Mouse (Mus musculus) telencephalon, adult 2 months (tissue): ENCODE measurements around the gene Sf3b3.

Source experiments
- DNase-seq: peaks from one replicate; pipeline ENCODE4 v3.0.0-alpha.2; 2011; ENCODE audit warnings: low read depth, low spot score

Sf3b3 gene

GRCm38 (mm10) chr8:110847645-110848495, 1.3 kb upstream of the Sf3b3 start:
- no peak for DNase-seq

- no peak for DNase-seq
These were observed 573 bp upstream of the Sf3b3 start for GRCm38 (mm10) chr8:110847171-110847549.

- peak; percentile 3 for DNase-seq
These were observed 674 bp downstream of the Sf3b3 start for GRCm38 (mm10) chr8:110845821-110846404.

GRCm38 (mm10) chr8:110844941-110845340, 1.6 kb downstream of the Sf3b3 start:
- DNase-seq = no peak

- no peak for DNase-seq
These were observed 3.4 kb downstream of the Sf3b3 start for GRCm38 (mm10) chr8:110843207-110843606.

- no peak for DNase-seq
These were observed 4.5 kb downstream of the Sf3b3 start for GRCm38 (mm10) chr8:110842012-110842574.

- DNase-seq = no peak
These were observed 14.6 kb downstream of the Sf3b3 start for GRCm38 (mm10) chr8:110831956-110832355.

- DNase-seq = no peak
These were observed 18.1 kb downstream of the Sf3b3 start for GRCm38 (mm10) chr8:110828511-110828910.

GRCm38 (mm10) chr8:110824861-110825260, 21.7 kb downstream of the Sf3b3 start:
- DNase-seq = no peak

GRCm38 (mm10) chr8:110821960-110822359, 24.6 kb downstream of the Sf3b3 start:
- DNase-seq = no peak

GRCm38 (mm10) chr8:110820257-110820656, 26.3 kb downstream of the Sf3b3 start:
- DNase-seq = no peak

GRCm38 (mm10) chr8:110818593-110818992, 28.0 kb downstream of the Sf3b3 start:
- DNase-seq = no peak

- no peak for DNase-seq
These were observed 29.6 kb downstream of the Sf3b3 start for GRCm38 (mm10) chr8:110816990-110817389.

- no peak for DNase-seq
These were observed 31.3 kb downstream of the Sf3b3 start for GRCm38 (mm10) chr8:110815308-110815707.

- DNase-seq = no peak
These were observed 33.3 kb downstream of the Sf3b3 start for GRCm38 (mm10) chr8:110813081-110813812.

GRCm38 (mm10) chr8:110812349-110813080, 34.1 kb downstream of the Sf3b3 start:
- DNase-seq = no peak

GRCm38 (mm10) chr8:110811793-110812192, 34.8 kb downstream of the Sf3b3 start:
- DNase-seq = no peak

- DNase-seq = no peak
These were observed 35.5 kb downstream of the Sf3b3 start for GRCm38 (mm10) chr8:110811116-110811515.

GRCm38 (mm10) chr8:110810481-110811065, 36.0 kb downstream of the Sf3b3 start:
- DNase-seq = no peak

GRCm38 (mm10) chr8:110809831-110810230, 36.8 kb downstream of the Sf3b3 start:
- no peak for DNase-seq
